Mouse (Mus musculus) ES-E14 (cell line): ENCODE data around the gene Tmem132c. TPM values are rescaled to one million over a fixed set of nuclear protein-coding genes. Genes with fewer than 3 reads are reported as not detected.

Experiments
- DNase-seq: peaks from one replicate; pipeline ENCODE4 v3.0.0-alpha.2; 2013; ENCODE audit warnings: low read depth, low spot score
- H3K27ac ChIP-seq: 2 replicates; pipeline ENCODE4 v1.5.1; 2012; ENCODE audit warnings: low read depth, mild to moderate bottlenecking, low read length, moderate library complexity, mixed read lengths; ENCODE audit not compliant: poor library complexity, insufficient read depth, severe bottlenecking
- H3K36me3 ChIP-seq: 2 replicates; pipeline ENCODE4 v1.6.1; 2012; ENCODE audit warnings: mild to moderate bottlenecking, low read length, moderate library complexity, mixed read lengths; ENCODE audit not compliant: control insufficient read depth, poor library complexity, insufficient read depth, severe bottlenecking
- H3K4me1 ChIP-seq, 2 experiments: fragments of 150-350 bp in 1 of 2; sonication (generic) in 1 of 2; 2 replicates each; pipeline ENCODE4 v1.6.1; 2012; ENCODE audit warnings: low read length in 2 of 2, mild to moderate bottlenecking in 1 of 2, mixed read lengths in 1 of 2; ENCODE audit not compliant: control insufficient read depth in 2 of 2, insufficient read depth in 2 of 2, poor library complexity in 1 of 2
- H3K4me3 ChIP-seq, 2 experiments: fragments of 150-350 bp in 1 of 2; sonication (generic) in 1 of 2; 2 replicates each; pipeline ENCODE4 v1.5.1; 2012; ENCODE audit warnings: low read length in 2 of 2, low read depth in 1 of 2, mild to moderate bottlenecking in 1 of 2, mixed read lengths in 1 of 2; ENCODE audit not compliant: insufficient read depth in 1 of 2, poor library complexity in 1 of 2, severe bottlenecking in 1 of 2
- H3K9ac ChIP-seq: 2 replicates; pipeline ENCODE4 v1.6.1; 2012; ENCODE audit warnings: low read depth, mild to moderate bottlenecking, low read length, mixed read lengths; ENCODE audit not compliant: poor library complexity, insufficient read depth, severe bottlenecking
- H3K9me3 ChIP-seq: fragments of 150-350 bp; sonication (generic); 2 replicates; pipeline ENCODE4 v1.6.1; 2012; ENCODE audit warnings: low read depth, mild to moderate bottlenecking, low read length; ENCODE audit not compliant: control insufficient read depth, insufficient read depth
- CHD2 ChIP-seq: IDR thresholded peaks from 2 replicates; pipeline ENCODE4 v1.6.1; 2014; ENCODE audit warnings: mild to moderate bottlenecking, low read depth, low read length, inconsistent platforms
- HCFC1 ChIP-seq: IDR thresholded peaks from 2 replicates; pipeline ENCODE4 v1.6.1; 2012; ENCODE audit warnings: low read length, inconsistent platforms, borderline replicate concordance; ENCODE audit not compliant: insufficient read depth
- MAFK ChIP-seq: IDR thresholded peaks from 2 replicates; pipeline ENCODE4 v1.6.1; 2014; ENCODE audit warnings: mild to moderate bottlenecking, low read depth, low read length, inconsistent platforms; ENCODE audit not compliant: insufficient read depth
- ZC3H11A ChIP-seq: IDR thresholded peaks from 2 replicates; pipeline ENCODE4 v1.6.1; 2012; ENCODE audit warnings: low read depth, mild to moderate bottlenecking, inconsistent platforms, low read length, borderline replicate concordance
- ZNF384 ChIP-seq: IDR thresholded peaks from 2 replicates; pipeline ENCODE4 v1.6.1; 2012; ENCODE audit warnings: low read depth, low read length, inconsistent platforms
- in situ Hi-C, 2 experiments: fragments of 600-800 bp; cut with MboI; formaldehyde crosslinking; loops; one replicate each; pipeline ENCODE4 v1.15.1; 2025; ENCODE audit warnings: low sequenced_read_pairs in 2 of 2, inconsistent platforms in 1 of 2; ENCODE audit not compliant: unreplicated experiment in 2 of 2
- total RNA-seq: library from RNA; depleted of rRNA; stranded (reverse); fragments of 300-350 nt; gene quantifications from 2 replicates; pipeline ENCODE4 v1.2.3, GENCODE M21; 2012; rRNA removed

Tmem132c gene
- total RNA-seq: 0.71 and 1.1 TPM in 2 replicates

DNA sequence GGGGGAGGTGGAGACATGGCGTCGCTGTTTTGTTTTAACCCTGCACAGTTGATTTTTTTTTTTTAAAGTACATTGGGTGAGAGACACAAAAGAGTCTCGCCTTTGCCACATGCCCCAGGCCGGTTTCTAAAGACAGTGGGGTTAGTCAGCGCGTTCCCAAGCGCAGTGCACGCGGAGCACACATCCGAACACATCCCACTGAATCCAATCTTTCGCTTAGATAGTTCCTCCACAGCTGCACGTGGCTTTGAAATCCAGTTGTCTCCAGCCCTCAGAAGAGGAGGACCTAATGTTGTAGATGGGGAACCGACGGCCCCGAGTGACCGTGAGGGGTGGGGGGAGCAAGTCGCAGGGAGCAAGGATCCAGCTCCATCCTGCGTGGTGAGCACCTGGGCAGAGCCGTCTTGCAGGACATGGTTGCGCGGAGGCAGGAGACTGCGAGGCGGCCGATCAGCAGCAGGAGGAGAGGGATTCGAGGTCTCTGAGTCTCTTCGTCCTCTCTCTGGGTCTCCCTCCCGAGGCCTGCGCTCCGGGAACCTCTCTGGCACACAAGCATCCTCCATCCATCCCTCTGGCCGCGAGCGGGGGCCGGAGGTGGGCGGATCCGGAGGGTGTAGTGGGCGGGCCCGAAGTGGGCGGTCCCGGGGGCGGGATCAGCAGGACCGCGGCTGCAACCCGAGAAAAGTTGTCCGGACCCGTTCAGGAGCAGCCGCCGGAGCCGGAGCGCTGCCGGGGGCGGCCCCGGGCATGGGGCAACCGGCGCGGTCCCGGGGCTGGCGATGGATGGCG lies at the start of gene Tmem132c:
Gene Tmem132c, plus strand, starts transcription at position 673 of the 789 bp plus-strand sequence.
- Histone ChIP-seq H3K4me3 (peak within 1 kb of the TSS; percentile 65 to 70), H3K27ac (no peak within 1 kb of the TSS), H3K4me1 (no peaks in the 10 kb centered on the region), H3K36me3 (no peaks in the 10 kb centered on the region), H3K9me3 (no peaks in the 10 kb centered on the region), H3K9ac (peak within 1 kb of the TSS; percentile 52)
- in situ Hi-C loops: no loop called here
- DNase-seq: peak; percentile 75
- no peak for TF ChIP-seq CHD2
- no peak for TF ChIP-seq MAFK
- TF ChIP-seq ZNF384: no peak
- no peak for TF ChIP-seq HCFC1
- no peak for TF ChIP-seq ZC3H11A

DNA sequence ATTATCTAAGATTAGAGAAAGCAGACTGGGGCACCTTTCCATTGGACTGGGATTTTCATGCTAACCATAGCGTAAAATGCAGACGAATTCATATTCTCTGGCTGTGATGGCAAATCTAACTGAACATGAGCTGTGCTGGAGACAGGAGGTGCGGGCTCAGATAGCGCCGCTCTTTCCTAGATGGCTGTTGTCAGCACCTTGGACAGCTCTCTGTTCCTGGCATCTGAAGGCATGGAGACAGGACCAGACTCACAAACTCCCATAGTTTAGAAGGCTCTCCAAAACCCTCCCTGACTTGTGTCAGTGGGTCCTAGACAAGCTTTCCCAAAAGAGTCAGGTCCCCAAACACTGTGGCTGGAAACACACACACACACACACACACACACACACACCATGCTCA lies 49.7 kb upstream of the Tmem132c start:
- Histone ChIP-seq H3K4me1 (no peaks in the 10 kb centered on the region), H3K9ac (no peak overlapping the region), H3K27ac (no peak overlapping the region), H3K9me3 (no peaks in the 10 kb centered on the region), H3K4me3 (no peak overlapping the region), H3K36me3 (no peaks in the 10 kb centered on the region)
- in situ Hi-C loops: no loop called here
- DNase-seq: peak; percentile 49
- TF ChIP-seq HCFC1: no peak
- no peak for TF ChIP-seq MAFK
- TF ChIP-seq ZNF384: no peak
- no peak for TF ChIP-seq ZC3H11A
- no peak for TF ChIP-seq CHD2

DNA sequence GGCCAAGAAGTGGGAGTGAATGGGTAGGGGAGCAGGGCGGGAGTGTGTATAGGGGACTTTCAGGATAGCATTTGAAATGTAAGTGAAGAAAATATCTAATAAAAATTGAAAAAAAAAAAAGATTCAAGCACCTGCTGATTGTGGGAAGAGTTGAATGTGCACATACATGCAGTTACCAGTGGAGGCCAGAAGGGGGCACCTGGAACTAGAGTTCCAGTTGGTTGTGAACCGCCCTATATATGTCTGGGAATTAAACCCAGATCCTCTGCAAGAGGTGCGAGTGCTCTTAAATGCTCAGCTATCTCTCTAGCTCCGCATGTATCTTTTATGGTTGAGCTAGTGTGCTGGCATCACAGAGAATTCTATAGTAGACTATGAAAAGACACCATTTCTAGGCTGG lies 42.8 kb upstream of the Tmem132c start:
- H3K9ac ChIP-seq: no peak overlapping the region
- TF ChIP-seq ZC3H11A (no peak), CHD2 (no peak), HCFC1 (no peak)
- in situ Hi-C loops: no loop called here
- no peaks in the 10 kb centered on the region for H3K4me1 ChIP-seq
- no peak overlapping the region for H3K4me3 ChIP-seq
- H3K36me3 ChIP-seq: no peaks in the 10 kb centered on the region
- no peak overlapping the region for H3K27ac ChIP-seq
- no peak for DNase-seq
- no peaks in the 10 kb centered on the region for H3K9me3 ChIP-seq

DNA sequence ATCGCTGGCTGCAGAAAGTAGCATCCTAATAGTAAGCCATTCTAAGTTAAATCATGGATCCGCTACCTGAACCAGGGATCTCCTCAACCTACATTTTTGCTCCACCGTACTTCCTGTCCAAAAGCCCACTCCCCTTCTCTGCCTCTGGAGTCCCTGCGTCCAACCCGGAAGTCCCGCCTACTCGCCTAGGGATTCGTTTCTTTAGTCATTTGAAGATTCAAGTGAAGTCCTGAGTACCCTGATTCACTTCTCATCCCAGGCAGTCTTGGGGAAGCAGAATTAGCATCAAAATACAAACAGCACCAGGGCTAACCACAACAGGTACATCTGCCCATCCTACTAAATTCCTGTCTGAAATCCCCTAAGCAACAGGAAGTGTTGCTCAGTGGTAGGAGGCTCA lies 36.7 kb upstream of the Tmem132c start:
- no peak for TF ChIP-seq ZNF384
- no peak for TF ChIP-seq MAFK
- no peak for TF ChIP-seq ZC3H11A
- in situ Hi-C loops: no loop called here

DNA sequence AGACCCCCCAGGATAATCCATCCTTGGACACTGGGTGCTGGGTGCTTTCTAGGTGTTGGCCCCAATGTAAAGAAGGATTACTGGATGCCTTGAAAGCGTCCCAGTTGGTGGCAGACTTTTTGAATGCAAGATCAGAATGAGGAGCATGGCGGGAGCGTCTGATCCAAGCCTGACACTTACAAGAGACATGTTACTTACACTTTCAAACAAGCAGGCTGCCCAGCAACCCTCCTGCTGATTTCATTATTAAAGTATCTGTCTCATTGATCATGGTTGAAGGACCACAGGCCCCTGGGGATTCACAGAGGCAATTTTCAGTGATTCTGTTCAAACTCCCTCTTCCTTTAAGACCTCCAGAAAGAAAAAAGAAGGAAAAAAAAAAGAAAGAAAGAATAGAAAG lies 25.2 kb upstream of the Tmem132c start:
- no peaks in the 10 kb centered on the region for H3K4me1 ChIP-seq
- in situ Hi-C loops: no loop called here
- no peak for DNase-seq
- TF ChIP-seq MAFK: no peak
- TF ChIP-seq HCFC1: no peak
- no peak for TF ChIP-seq ZNF384
- TF ChIP-seq CHD2: no peak
- no peak for TF ChIP-seq ZC3H11A
- no peaks in the 10 kb centered on the region for H3K9me3 ChIP-seq
- no peak overlapping the region for H3K4me3 ChIP-seq
- no peak overlapping the region for H3K9ac ChIP-seq
- H3K36me3 ChIP-seq: no peaks in the 10 kb centered on the region
- no peak overlapping the region for H3K27ac ChIP-seq

More for the DNA sequence above, 36.7 kb upstream of the Tmem132c start:
- DNase-seq: no peak
- Histone ChIP-seq H3K4me3 (no peak overlapping the region; a peak in 1 of 4 replicates), H3K4me1 (peaks cover 3 to 5% of the 10 kb centered on the region in 2 experiments; a peak in 1 of 4 replicates), H3K9me3 (no peaks in the 10 kb centered on the region), H3K9ac (no peak overlapping the region), H3K27ac (no peak overlapping the region), H3K36me3 (no peaks in the 10 kb centered on the region)
